Mouse (Mus musculus): ENCODE measurements at regions not wholly inside any gene's neighbourhood (a gene's known extent, or its start where the extent isn't known, plus 50 kb on each side); places are given as distances from the start of the nearest gene placed in this dataset.
A peak's percentile ranks its signal among the peaks of the same experiment; 100 is the strongest.
"Not testable (repeated sequence)": the region's sequence is repeated elsewhere in the genome, so short reads cannot be mapped to it uniquely, and the experiment has no call there.

- no peak for ATAC-seq (replicated peaks; ENCODE audit: extremely low read depth, insufficient read depth, low FRiP score)
- H3K36me3 ChIP-seq (ENCODE audit: control insufficient read depth, insufficient read depth) = no peaks in the 10 kb centered on the region
- H3K4me3 ChIP-seq (ENCODE audit: low read length) = no peak overlapping the region
- no peak overlapping the region for H3K4me2 ChIP-seq (ENCODE audit: low read depth, low read length)
- no peaks in the 10 kb centered on the region for H3K4me1 ChIP-seq (ENCODE audit: control insufficient read depth, insufficient read depth, low read length)
- no peaks in the 10 kb centered on the region for H3K27me3 ChIP-seq (ENCODE audit: control insufficient read depth, insufficient read depth, low read length)
- no peak overlapping the region for H3K9ac ChIP-seq (ENCODE audit: low read length)
- H3K27ac ChIP-seq (ENCODE audit: low read length) = no peak overlapping the region
- H3K9me3 ChIP-seq (replicated peaks; ENCODE audit: control insufficient read depth, low read length) = no peaks in the 10 kb centered on the region
- WGBS = 83% methylated on average over 8 of the region's 8 CpGs
These were observed 189.0 kb upstream of the Ghr start for GRCm38 (mm10) chr15:3772228-3772789.

- no peak overlapping the region for H3K9ac ChIP-seq (ENCODE audit: low read length)
- no peaks in the 10 kb centered on the region for H3K27me3 ChIP-seq (ENCODE audit: control insufficient read depth, insufficient read depth, low read length)
- no peak overlapping the region for H3K4me3 ChIP-seq (ENCODE audit: low read length)
- no peak overlapping the region for H3K27ac ChIP-seq (ENCODE audit: low read length)
- H3K4me1 ChIP-seq (ENCODE audit: control insufficient read depth, insufficient read depth, low read length) = no peaks in the 10 kb centered on the region
- H3K9me3 ChIP-seq (replicated peaks; ENCODE audit: control insufficient read depth, low read length) = no peaks in the 10 kb centered on the region
- no peak overlapping the region for H3K4me2 ChIP-seq (ENCODE audit: low read depth, low read length)
- WGBS = 75% methylated on average over 4 of the region's 4 CpGs
- H3K36me3 ChIP-seq (ENCODE audit: control insufficient read depth, insufficient read depth) = no peaks in the 10 kb centered on the region
- no peak for ATAC-seq (replicated peaks; ENCODE audit: extremely low read depth, insufficient read depth, low FRiP score)
These were observed 187.0 kb upstream of the Ghr start for GRCm38 (mm10) chr15:3770312-3770711.

DNA sequence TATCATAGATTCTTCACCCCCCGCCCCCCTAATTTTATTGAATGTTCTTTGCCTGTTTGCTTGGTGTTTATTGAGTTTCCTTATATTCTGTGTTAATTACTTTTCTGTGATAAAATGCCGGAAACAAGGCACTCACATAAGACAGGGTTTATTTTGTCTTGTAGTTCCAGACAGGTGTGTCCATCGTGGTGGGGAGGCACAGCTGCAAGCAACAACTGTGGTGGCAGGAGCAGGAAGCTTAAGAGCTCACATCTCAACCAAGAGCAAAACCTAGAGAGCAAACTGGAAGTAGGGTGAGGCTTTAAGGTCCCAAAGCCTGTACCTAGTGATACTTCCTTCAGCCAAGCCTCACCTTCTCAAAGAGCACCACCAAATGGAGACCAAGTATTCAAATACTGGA, 181.4 kb upstream of the Ghr start:
- no peak for ATAC-seq (replicated peaks; ENCODE audit: extremely low read depth, insufficient read depth, low FRiP score)

DNA sequence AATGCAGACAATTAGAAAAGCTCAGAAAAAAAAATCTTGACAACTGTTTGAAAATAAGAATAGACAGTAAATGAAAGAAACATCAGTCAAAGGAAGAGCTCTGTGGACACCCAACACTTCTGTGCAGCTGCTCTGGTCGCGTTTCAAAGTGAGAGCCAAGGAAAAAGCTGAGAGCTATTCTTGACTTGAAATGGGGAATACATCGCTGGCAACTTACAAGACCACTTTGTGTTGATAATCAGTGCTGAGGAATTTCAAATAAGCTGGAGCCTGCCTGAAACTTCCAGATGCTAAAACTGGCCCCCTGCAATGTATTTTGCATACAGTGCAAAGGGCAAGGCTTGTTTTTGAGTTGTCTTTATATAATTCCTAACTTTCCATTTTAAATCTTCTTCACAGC, 177.1 kb upstream of the Ghr start:
- no peak overlapping the region for H3K27ac ChIP-seq (ENCODE audit: low read length)
- H3K9ac ChIP-seq (ENCODE audit: low read length) = no peak overlapping the region
- no peak overlapping the region for H3K4me2 ChIP-seq (ENCODE audit: low read depth, low read length)
- 24% methylated on average over 3 of the region's 3 CpGs for WGBS
- H3K4me1 ChIP-seq (ENCODE audit: control insufficient read depth, insufficient read depth, low read length) = no peaks in the 10 kb centered on the region
- no peaks in the 10 kb centered on the region for H3K27me3 ChIP-seq (ENCODE audit: control insufficient read depth, insufficient read depth, low read length)
- ATAC-seq (replicated peaks; ENCODE audit: extremely low read depth, insufficient read depth, low FRiP score) = no peak
- H3K36me3 ChIP-seq (ENCODE audit: control insufficient read depth, insufficient read depth) = no peaks in the 10 kb centered on the region
- H3K4me3 ChIP-seq (ENCODE audit: low read length) = no peak overlapping the region
- H3K9me3 ChIP-seq (replicated peaks; ENCODE audit: control insufficient read depth, low read length) = peaks cover 3% of the 10 kb centered on the region; the same call in 1 of the 2 replicates

More for the DNA sequence above, 181.4 kb upstream of the Ghr start:
- Histone ChIP-seq H3K9ac (ENCODE audit: low read length) (no peak overlapping the region), H3K27me3 (ENCODE audit: control insufficient read depth, insufficient read depth, low read length) (no peaks in the 10 kb centered on the region), H3K4me3 (ENCODE audit: low read length) (no peak overlapping the region), H3K36me3 (ENCODE audit: control insufficient read depth, insufficient read depth) (no peaks in the 10 kb centered on the region), H3K4me1 (ENCODE audit: control insufficient read depth, insufficient read depth, low read length) (no peaks in the 10 kb centered on the region), H3K27ac (ENCODE audit: low read length) (no peak overlapping the region), H3K9me3 (replicated peaks; ENCODE audit: control insufficient read depth, low read length) (peaks cover 3% of the 10 kb centered on the region; the same call in 1 of the 2 replicates), H3K4me2 (ENCODE audit: low read depth, low read length) (no peak overlapping the region)
- 86% methylated on average over 3 of the region's 3 CpGs for WGBS

- H3K4me3 ChIP-seq (ENCODE audit: low read length) = no peak overlapping the region
- H3K4me2 ChIP-seq (ENCODE audit: low read depth, low read length) = no peak overlapping the region
- no peak for ATAC-seq (replicated peaks; ENCODE audit: extremely low read depth, insufficient read depth, low FRiP score)
- no peaks in the 10 kb centered on the region for H3K9me3 ChIP-seq (replicated peaks; ENCODE audit: control insufficient read depth, low read length)
- no peak overlapping the region for H3K9ac ChIP-seq (ENCODE audit: low read length)
- H3K36me3 ChIP-seq (ENCODE audit: control insufficient read depth, insufficient read depth) = no peaks in the 10 kb centered on the region
- H3K27ac ChIP-seq (ENCODE audit: low read length) = no peak overlapping the region
- H3K4me1 ChIP-seq (ENCODE audit: control insufficient read depth, insufficient read depth, low read length) = no peaks in the 10 kb centered on the region
- WGBS = 70% methylated on average over 2 of the region's 2 CpGs
- no peaks in the 10 kb centered on the region for H3K27me3 ChIP-seq (ENCODE audit: control insufficient read depth, insufficient read depth, low read length)
These were observed 172.3 kb upstream of the Ghr start for GRCm38 (mm10) chr15:3755636-3756035.

DNA sequence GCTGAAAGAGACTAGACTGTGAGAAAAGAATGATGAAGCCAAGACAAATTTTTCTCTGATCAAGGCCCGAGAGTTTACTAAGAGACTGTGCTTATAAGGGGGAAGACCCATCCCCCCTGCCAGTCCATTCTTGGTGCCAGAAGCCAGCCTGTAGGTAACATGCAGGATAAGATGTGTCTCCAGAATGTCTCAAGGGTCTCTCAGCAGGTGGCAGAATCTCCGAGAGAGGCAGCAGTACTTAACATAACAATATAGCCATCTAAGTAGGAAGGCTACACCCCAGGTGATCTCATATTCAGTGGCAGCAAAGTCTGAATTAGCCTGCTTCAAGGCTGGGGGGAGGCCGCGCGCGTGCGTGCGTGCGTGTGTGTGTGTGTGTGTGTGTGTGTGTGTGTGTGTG, 164.8 kb upstream of the Ghr start:
- H3K4me2 ChIP-seq (ENCODE audit: low read depth, low read length); ATAC-seq (replicated peaks; ENCODE audit: extremely low read depth, insufficient read depth, low FRiP score); H3K4me3 ChIP-seq (ENCODE audit: low read length); H3K36me3 ChIP-seq (ENCODE audit: control insufficient read depth, insufficient read depth); H3K4me1 ChIP-seq (ENCODE audit: control insufficient read depth, insufficient read depth, low read length); H3K27me3 ChIP-seq (ENCODE audit: control insufficient read depth, insufficient read depth, low read length); H3K9me3 ChIP-seq (replicated peaks; ENCODE audit: control insufficient read depth, low read length); H3K9ac ChIP-seq (ENCODE audit: low read length); H3K27ac ChIP-seq (ENCODE audit: low read length): not testable (repeated sequence)
- 82% methylated on average over 9 of the region's 9 CpGs for WGBS

DNA sequence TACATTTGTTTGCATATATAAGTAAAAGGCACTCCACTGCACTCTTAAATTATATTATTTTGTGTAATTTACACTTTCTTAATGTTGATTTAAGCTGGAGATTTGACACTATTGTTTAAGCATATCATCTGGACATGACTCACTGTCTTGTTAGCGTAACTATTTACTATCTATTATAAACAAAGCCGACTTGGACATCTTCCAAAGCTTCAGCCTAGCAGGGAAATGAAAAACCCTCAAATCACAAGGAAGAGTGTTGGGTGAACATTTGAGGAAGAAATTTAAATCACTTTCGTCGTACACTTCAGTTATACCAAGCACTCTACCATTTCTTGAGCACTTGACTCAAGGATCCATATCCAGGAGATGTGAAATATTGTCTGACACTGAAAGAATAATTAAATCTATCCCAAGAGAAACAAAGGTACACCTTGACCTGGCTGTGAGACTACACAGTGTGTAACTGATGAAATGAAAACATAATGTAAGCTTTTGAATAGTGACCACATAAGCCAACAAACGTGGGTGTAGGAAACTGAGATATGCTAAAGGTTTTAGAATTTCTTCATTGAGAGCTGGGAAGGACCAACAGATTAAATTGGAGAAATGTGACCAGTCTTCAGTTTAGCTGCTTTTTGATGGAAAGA, 160.0 kb upstream of the Ghr start:
- no peak overlapping the region for H3K9ac ChIP-seq (ENCODE audit: low read length)
- 0 out of 2 replicates have a peak overlapping the region, but pooled peaks have one; percentile 20 for H3K27ac ChIP-seq (ENCODE audit: low read length)
- no peaks in the 10 kb centered on the region for H3K27me3 ChIP-seq (ENCODE audit: control insufficient read depth, insufficient read depth, low read length)
- no peak for ATAC-seq (replicated peaks; ENCODE audit: extremely low read depth, insufficient read depth, low FRiP score)
- WGBS = 51% methylated on average over 5 of the region's 5 CpGs
- no peak overlapping the region for H3K4me2 ChIP-seq (ENCODE audit: low read depth, low read length)
- H3K4me1 ChIP-seq (ENCODE audit: control insufficient read depth, insufficient read depth, low read length) = no peaks in the 10 kb centered on the region
- H3K36me3 ChIP-seq (ENCODE audit: control insufficient read depth, insufficient read depth) = no peaks in the 10 kb centered on the region
- H3K4me3 ChIP-seq (ENCODE audit: low read length) = no peak overlapping the region
- H3K9me3 ChIP-seq (replicated peaks; ENCODE audit: control insufficient read depth, low read length) = no peaks in the 10 kb centered on the region

DNA sequence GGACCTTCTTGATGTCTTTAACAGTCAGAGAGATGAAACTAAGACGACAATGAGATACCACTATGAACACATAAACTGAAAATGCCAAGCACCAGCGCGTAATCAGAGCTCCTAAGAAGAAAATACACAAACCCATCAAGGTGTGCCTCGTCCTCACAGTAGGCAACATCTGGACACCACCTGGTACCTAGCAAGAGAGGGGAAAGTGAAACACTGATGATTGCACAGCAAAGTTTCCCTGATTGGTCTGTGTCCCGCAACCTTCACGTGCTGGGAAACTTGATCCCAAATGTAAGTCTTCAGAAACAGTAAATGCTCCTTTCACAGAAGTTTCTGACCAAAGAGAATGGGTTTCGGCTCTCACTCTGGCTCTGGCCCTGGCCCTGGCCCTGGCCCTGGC, 158.9 kb upstream of the Ghr start:
- no peak overlapping the region for H3K27ac ChIP-seq (ENCODE audit: low read length)
- 86% methylated on average over 7 of the region's 7 CpGs for WGBS
- H3K4me3 ChIP-seq (ENCODE audit: low read length) = no peak overlapping the region
- H3K4me1 ChIP-seq (ENCODE audit: control insufficient read depth, insufficient read depth, low read length) = no peaks in the 10 kb centered on the region
- ATAC-seq (replicated peaks; ENCODE audit: extremely low read depth, insufficient read depth, low FRiP score) = no peak
- H3K36me3 ChIP-seq (ENCODE audit: control insufficient read depth, insufficient read depth) = no peaks in the 10 kb centered on the region
- no peak overlapping the region for H3K9ac ChIP-seq (ENCODE audit: low read length)
- H3K27me3 ChIP-seq (ENCODE audit: control insufficient read depth, insufficient read depth, low read length) = no peaks in the 10 kb centered on the region
- H3K9me3 ChIP-seq (replicated peaks; ENCODE audit: control insufficient read depth, low read length) = no peaks in the 10 kb centered on the region
- H3K4me2 ChIP-seq (ENCODE audit: low read depth, low read length) = no peak overlapping the region

DNA sequence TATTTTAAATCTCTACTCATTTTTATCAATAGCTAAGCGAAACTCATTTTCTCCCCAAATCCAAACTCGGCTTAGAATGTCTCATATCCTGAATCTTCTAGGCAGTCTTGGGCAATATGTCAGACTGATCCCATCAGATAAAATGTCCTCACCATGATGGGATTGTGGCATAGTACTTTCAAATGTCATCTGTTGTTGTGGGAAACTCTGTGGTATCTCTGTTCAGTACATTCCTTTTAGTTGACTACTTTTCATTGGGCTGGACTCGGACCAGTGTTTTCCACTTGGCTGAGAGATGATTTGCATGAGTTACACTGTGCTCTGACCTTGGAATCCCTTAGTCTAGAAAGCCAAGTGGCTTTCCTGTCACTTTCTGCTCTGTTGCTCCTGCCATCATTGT, 141.9 kb upstream of the Ghr start:
- Histone ChIP-seq H3K9ac (ENCODE audit: low read length) (no peak overlapping the region), H3K27ac (ENCODE audit: low read length) (no peak overlapping the region), H3K4me1 (ENCODE audit: control insufficient read depth, insufficient read depth, low read length) (no peaks in the 10 kb centered on the region), H3K4me2 (ENCODE audit: low read depth, low read length) (no peak overlapping the region), H3K9me3 (replicated peaks; ENCODE audit: control insufficient read depth, low read length) (no peaks in the 10 kb centered on the region), H3K4me3 (ENCODE audit: low read length) (no peak overlapping the region), H3K36me3 (ENCODE audit: control insufficient read depth, insufficient read depth) (no peaks in the 10 kb centered on the region), H3K27me3 (ENCODE audit: control insufficient read depth, insufficient read depth, low read length) (no peaks in the 10 kb centered on the region)
- ATAC-seq (replicated peaks; ENCODE audit: extremely low read depth, insufficient read depth, low FRiP score) = no peak
- WGBS = 70% methylated on average over 3 of the region's 3 CpGs

Data from heart, embryonic 16.5 days (tissue).